Mouse (Mus musculus) R1 (cell line): ENCODE data around the gene 2610507B11Rik.

Source experiments
- DNase-seq: peaks from one replicate; pipeline ENCODE4 v3.0.0-alpha.2; 2018; ENCODE audit warnings: low read depth, low spot score

2610507B11Rik gene

GRCm38 (mm10) chr11:78261380-78262352, at the start of gene 2610507B11Rik:
2610507B11Rik (plus strand) TSS chr11:78261752.
- peak; percentile 92 for DNase-seq

- no peak for DNase-seq
These were observed 48.3 kb upstream of the 2610507B11Rik start for GRCm38 (mm10) chr11:78213086-78213817.

GRCm38 (mm10) chr11:78215709-78216317, 45.7 kb upstream of the 2610507B11Rik start:
- DNase-seq, result no peak

- no peak for DNase-seq
These were observed 38.0 kb upstream of the 2610507B11Rik start for GRCm38 (mm10) chr11:78223586-78223985.

GRCm38 (mm10) chr11:78231518-78231917, 30.0 kb upstream of the 2610507B11Rik start:
- no peak for DNase-seq

GRCm38 (mm10) chr11:78240193-78240857, 21.2 kb upstream of the 2610507B11Rik start:
- DNase-seq, result peak; percentile 32

GRCm38 (mm10) chr11:78245261-78245626, 16.3 kb upstream of the 2610507B11Rik start:
- no peak for DNase-seq

- DNase-seq, result peak; percentile 98
These were observed 15.8 kb upstream of the 2610507B11Rik start, which contains the start of the genes Sdf2 and Supt6 for GRCm38 (mm10) chr11:78245627-78246317. Sdf2 (plus strand) TSS chr11:78245746. Supt6 (minus strand) TSS chr11:78245987.

- no peak for DNase-seq
These were observed 15.1 kb upstream of the 2610507B11Rik start for GRCm38 (mm10) chr11:78246318-78247011.

GRCm38 (mm10) chr11:78247012-78247348, 14.6 kb upstream of the 2610507B11Rik start:
- peak; percentile 78 for DNase-seq

GRCm38 (mm10) chr11:78247727-78248140, 13.8 kb upstream of the 2610507B11Rik start:
- peak; percentile 99 for DNase-seq

- peak; percentile 23 for DNase-seq
These were observed 4.9 kb upstream of the 2610507B11Rik start for GRCm38 (mm10) chr11:78256618-78257017.

GRCm38 (mm10) chr11:78260489-78261258, 878 bp upstream of the 2610507B11Rik start:
- no peak for DNase-seq

GRCm38 (mm10) chr11:78262550-78262949, 998 bp downstream of the 2610507B11Rik start:
- peak; percentile 91 for DNase-seq

- no peak for DNase-seq
These were observed 4.0 kb downstream of the 2610507B11Rik start for GRCm38 (mm10) chr11:78265571-78265970.

- DNase-seq, result no peak
These were observed 10.4 kb downstream of the 2610507B11Rik start for GRCm38 (mm10) chr11:78271986-78272385.

- DNase-seq, result no peak
These were observed 14.0 kb downstream of the 2610507B11Rik start for GRCm38 (mm10) chr11:78275596-78275995.

- peak; percentile 67 for DNase-seq
These were observed 14.6 kb downstream of the 2610507B11Rik start for GRCm38 (mm10) chr11:78276169-78276568.

- no peak for DNase-seq
These were observed 17.3 kb downstream of the 2610507B11Rik start for GRCm38 (mm10) chr11:78278853-78279252.
